Mouse (Mus musculus): ENCODE measurements at regions not wholly inside any gene's neighbourhood (a gene's known extent, or its start where the extent isn't known, plus 50 kb on each side); places are given as distances from the start of the nearest gene placed in this dataset.

DNA sequence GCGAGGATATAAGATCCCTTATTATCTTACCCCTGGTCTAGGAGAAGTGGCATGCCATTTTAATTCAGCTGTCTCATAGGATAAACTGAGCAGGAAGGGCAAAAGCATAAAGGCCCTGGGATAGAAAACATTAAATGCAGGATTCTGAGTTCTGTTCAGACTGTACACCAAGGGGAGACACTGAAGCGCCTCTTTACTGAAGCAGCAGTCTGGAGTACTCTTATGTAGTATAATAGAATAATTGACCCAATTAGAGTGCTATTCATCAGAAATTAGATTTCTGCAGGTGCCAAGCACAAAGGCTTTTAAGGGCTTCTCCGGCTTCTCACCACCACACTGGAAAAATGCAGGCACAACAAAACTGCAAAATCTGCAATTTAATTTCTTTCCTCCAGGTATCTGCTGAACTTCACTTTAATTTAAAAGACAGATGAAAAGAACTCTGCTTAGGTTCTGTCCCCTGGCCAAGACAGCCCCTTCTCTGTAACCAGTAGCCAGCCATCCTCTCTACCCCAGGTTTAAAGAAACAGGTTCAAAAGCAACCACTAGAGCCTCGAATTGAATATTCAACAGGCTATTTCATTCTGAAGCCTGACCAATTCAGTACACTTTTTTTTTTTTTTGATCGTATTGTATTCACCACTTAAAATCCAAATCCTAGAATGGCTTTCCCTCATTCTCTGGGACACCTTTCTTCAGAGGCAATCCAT, 708.6 kb downstream of the Ndufa4 start:
- ATAC-seq (ENCODE audit: low FRiP score, low TSS enrichment): no peak; the same call in 1 of the 2 replicates
- Histone ChIP-seq H3K9me3 (ENCODE audit: control insufficient read depth, low read length) (no peaks in the 10 kb centered on the region), H3K27me3 (ENCODE audit: control insufficient read depth, insufficient read depth, low read length) (no peaks in the 10 kb centered on the region), H3K4me1 (ENCODE audit: control insufficient read depth, insufficient read depth, low read length) (no peaks in the 10 kb centered on the region), H3K4me2 (ENCODE audit: low read length) (no peak overlapping the region), H3K4me3 (replicated peaks; ENCODE audit: low read depth, low read length) (no peak overlapping the region), H3K36me3 (ENCODE audit: control insufficient read depth, insufficient read depth, low read length) (no peaks in the 10 kb centered on the region), H3K27ac (replicated peaks; ENCODE audit: low read depth, low read length) (no peak overlapping the region), H3K9ac (replicated peaks; ENCODE audit: low read length) (no peak overlapping the region)
- WGBS: 70% methylated on average over 5 of the region's 5 CpGs
- DNase-seq: peak; percentile 13

DNA sequence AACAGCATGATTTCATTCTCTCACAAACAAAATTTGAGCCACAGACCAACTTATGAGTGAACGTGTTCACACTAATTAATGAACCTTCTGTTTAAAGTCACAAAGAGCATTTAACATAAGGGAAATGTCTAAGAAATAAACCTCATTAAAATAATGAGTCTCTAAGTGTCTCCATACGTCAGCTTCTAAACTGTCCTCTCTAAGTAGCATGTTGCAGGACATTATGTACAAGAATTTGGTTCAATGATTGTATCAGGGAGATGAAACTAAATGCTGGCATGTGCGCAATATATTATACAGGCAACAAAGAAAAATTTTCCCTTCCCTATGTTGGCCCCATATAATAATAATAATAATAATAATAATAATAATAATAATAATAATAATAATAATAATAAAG, 709.2 kb downstream of the Ndufa4 start:
- Histone ChIP-seq H3K9me3 (ENCODE audit: control insufficient read depth, low read length) (no peaks in the 10 kb centered on the region), H3K9ac (replicated peaks; ENCODE audit: low read length) (no peak overlapping the region), H3K27ac (replicated peaks; ENCODE audit: low read depth, low read length) (no peak overlapping the region), H3K4me1 (ENCODE audit: control insufficient read depth, insufficient read depth, low read length) (no peaks in the 10 kb centered on the region), H3K27me3 (ENCODE audit: control insufficient read depth, insufficient read depth, low read length) (no peaks in the 10 kb centered on the region), H3K36me3 (ENCODE audit: control insufficient read depth, insufficient read depth, low read length) (no peaks in the 10 kb centered on the region), H3K4me2 (ENCODE audit: low read length) (no peak overlapping the region), H3K4me3 (replicated peaks; ENCODE audit: low read depth, low read length) (no peak overlapping the region)
- DNase-seq (no peak), ATAC-seq (ENCODE audit: low FRiP score, low TSS enrichment) (no peak)
- 89% methylated on average over 3 of the region's 3 CpGs for WGBS

Measured in midbrain, embryonic 14.5 days (tissue).